17 mouse cellular contexts compared by ENCODE assay signal in genomic region chr9:41697160-41697559, GRCm38 (mm10).
DNase-seq lines count a peak whose midpoint lies in the region; ATAC-seq and TF ChIP-seq lines count a peak whose summit lies in the region.
"Had no signal": no experiment of that assay in that cellular context is flagged by ENCODE, and none has a peak within 500 bp of the region (broad histone marks: within the 10 kb centered on the region; RNA-seq: fewer than 3 reads in every experiment).

No protein-coding gene starts in this region.

- ATAC-seq in embryonic facial prominence, embryonic 13.5 days (ENCODE audit: insufficient number of reproducible peaks, insufficient read depth, low FRiP score, low TSS enrichment, low read depth): no peak
- peak; percentile 34 for ATAC-seq in forebrain, embryonic 16.5 days
- 0 out of 2 replicates have a peak, but pooled peaks have one; percentile 25 for ATAC-seq in hindbrain, postnatal 0 days
- ATAC-seq in midbrain, embryonic 16.5 days: 0 out of 2 replicates have a peak, but pooled peaks have one; percentile 51

- no peak overlapping the region for H3K4me3 ChIP-seq in embryonic facial prominence, embryonic 13.5 days
- H3K4me3 ChIP-seq in forebrain, embryonic 16.5 days (replicated peaks; ENCODE audit: low read length): no peak overlapping the region
- H3K4me3 ChIP-seq in hindbrain, postnatal 0 days (ENCODE audit: low read length): no peak overlapping the region
- no peak overlapping the region for H3K4me3 ChIP-seq in midbrain, embryonic 16.5 days (ENCODE audit: low read depth, low read length)
- H3K4me3 ChIP-seq: embryonic facial prominence, embryonic 15.5 days; limb, embryonic 13.5 days; liver, embryonic 15.5 days had no signal

- H3K27me3 ChIP-seq in embryonic facial prominence, embryonic 13.5 days: no peaks in the 10 kb centered on the region
- no peaks in the 10 kb centered on the region for H3K27me3 ChIP-seq in forebrain, embryonic 16.5 days (replicated peaks; ENCODE audit: control insufficient read depth, insufficient read depth, low read length)
- H3K27me3 ChIP-seq in hindbrain, postnatal 0 days (ENCODE audit: insufficient read depth, low read length): no peaks in the 10 kb centered on the region
- no peaks in the 10 kb centered on the region for H3K27me3 ChIP-seq in midbrain, embryonic 16.5 days (ENCODE audit: control insufficient read depth, insufficient read depth, low read depth, low read length)
- H3K27me3 ChIP-seq: embryonic facial prominence, embryonic 15.5 days; limb, embryonic 13.5 days; liver, embryonic 15.5 days had no signal

- H3K4me1 ChIP-seq in embryonic facial prominence, embryonic 13.5 days: peaks cover 38% of the 10 kb centered on the region
- H3K4me1 ChIP-seq in forebrain, embryonic 16.5 days (replicated peaks; ENCODE audit: control insufficient read depth, insufficient read depth, low read length): peaks cover 38% of the 10 kb centered on the region
- peaks cover 15% of the 10 kb centered on the region for H3K4me1 ChIP-seq in hindbrain, postnatal 0 days (ENCODE audit: insufficient read depth, low read length)
- H3K4me1 ChIP-seq in midbrain, embryonic 16.5 days (ENCODE audit: control insufficient read depth, insufficient read depth, low read length): peaks cover 20% of the 10 kb centered on the region
- H3K4me1 ChIP-seq: liver, embryonic 15.5 days had no signal

- no peak for DNase-seq in hindbrain, postnatal 0 days (ENCODE audit: low spot score)
- no peak for DNase-seq in kidney, postnatal 14 days
- no peak for DNase-seq in cerebellum, adult 9-10 months
- DNase-seq in lung, postnatal 10 days: no peak
- DNase-seq in kidney, adult 9 months: no peak
- DNase-seq: cerebellum, postnatal 36 days; kidney, adult 18-20 months; kidney, postnatal 4 days; lung, postnatal 36 days; spleen, adult 18-20 months; thymus, postnatal 14 days had no signal

- H3K36me3 ChIP-seq in embryonic facial prominence, embryonic 13.5 days: no peaks in the 10 kb centered on the region
- H3K36me3 ChIP-seq in forebrain, embryonic 16.5 days (ENCODE audit: control insufficient read depth, insufficient read depth): no peaks in the 10 kb centered on the region
- no peaks in the 10 kb centered on the region for H3K36me3 ChIP-seq in hindbrain, postnatal 0 days (ENCODE audit: insufficient read depth, low read length)
- H3K36me3 ChIP-seq in midbrain, embryonic 16.5 days (ENCODE audit: control insufficient read depth, insufficient read depth, low read length): no peaks in the 10 kb centered on the region
- H3K36me3 ChIP-seq: embryonic facial prominence, embryonic 15.5 days; limb, embryonic 13.5 days; liver, embryonic 15.5 days had no signal

- H3K4me2 ChIP-seq in embryonic facial prominence, embryonic 13.5 days: no peak overlapping the region
- H3K4me2 ChIP-seq in forebrain, embryonic 16.5 days (ENCODE audit: low read length): no peak overlapping the region
- no peak overlapping the region for H3K4me2 ChIP-seq in hindbrain, postnatal 0 days (ENCODE audit: low read depth, low read length)
- H3K4me2 ChIP-seq in midbrain, embryonic 16.5 days (ENCODE audit: low read length): no peak overlapping the region
- H3K4me2 ChIP-seq: embryonic facial prominence, embryonic 15.5 days; liver, embryonic 15.5 days had no signal

- 0 out of 2 replicates have a peak overlapping the region, but pooled peaks have one; percentile 1 for H3K27ac ChIP-seq in embryonic facial prominence, embryonic 13.5 days
- peak overlapping the region; percentile 85 for H3K27ac ChIP-seq in forebrain, embryonic 16.5 days (ENCODE audit: low read length)
- H3K27ac ChIP-seq in hindbrain, postnatal 0 days: peak overlapping the region; percentile 62
- H3K27ac ChIP-seq in midbrain, embryonic 16.5 days (ENCODE audit: low read length): peak overlapping the region; percentile 56
- H3K27ac ChIP-seq: embryonic facial prominence, embryonic 15.5 days; limb, embryonic 13.5 days; liver, embryonic 15.5 days had no signal

- TF ChIP-seq CTCF in hindbrain, postnatal 0 days (IDR thresholded peaks at IDR 0.05; ENCODE audit: low read depth): no peak

- H3K9me3 ChIP-seq in embryonic facial prominence, embryonic 13.5 days: no peaks in the 10 kb centered on the region
- H3K9me3 ChIP-seq in forebrain, embryonic 16.5 days (ENCODE audit: control insufficient read depth, low read length): no peaks in the 10 kb centered on the region
- H3K9me3 ChIP-seq in hindbrain, postnatal 0 days (ENCODE audit: low read length): no peaks in the 10 kb centered on the region
- H3K9me3 ChIP-seq in midbrain, embryonic 16.5 days (replicated peaks; ENCODE audit: control insufficient read depth, low read length, poor library complexity, severe bottlenecking): no peaks in the 10 kb centered on the region
- H3K9me3 ChIP-seq: embryonic facial prominence, embryonic 15.5 days; limb, embryonic 13.5 days; liver, embryonic 15.5 days had no signal

- no peak overlapping the region for H3K9ac ChIP-seq in embryonic facial prominence, embryonic 13.5 days
- H3K9ac ChIP-seq in forebrain, embryonic 16.5 days (replicated peaks; ENCODE audit: low read depth, low read length): 0 out of 2 replicates have a peak overlapping the region, but pooled peaks have one; percentile 23
- H3K9ac ChIP-seq in hindbrain, postnatal 0 days (replicated peaks; ENCODE audit: low read length): no peak overlapping the region
- no peak overlapping the region for H3K9ac ChIP-seq in midbrain, embryonic 16.5 days (ENCODE audit: low read depth, low read length)
- H3K9ac ChIP-seq: embryonic facial prominence, embryonic 15.5 days; limb, embryonic 13.5 days; liver, embryonic 15.5 days had no signal

Comparison
In these comparisons a context has a peak if more than half of its experiments do, and no peak if none do; other contexts are left out.
1. H3K27ac ChIP-seq: peak in every context shown above with its lines; median percentile 85 in forebrain, embryonic 16.5 days; 62 in hindbrain, postnatal 0 days; 56 in midbrain, embryonic 16.5 days; 1 in embryonic facial prominence, embryonic 13.5 days.